Mouse (Mus musculus): ENCODE results near the gene Meox1.

The Meox1 gene

DNA sequence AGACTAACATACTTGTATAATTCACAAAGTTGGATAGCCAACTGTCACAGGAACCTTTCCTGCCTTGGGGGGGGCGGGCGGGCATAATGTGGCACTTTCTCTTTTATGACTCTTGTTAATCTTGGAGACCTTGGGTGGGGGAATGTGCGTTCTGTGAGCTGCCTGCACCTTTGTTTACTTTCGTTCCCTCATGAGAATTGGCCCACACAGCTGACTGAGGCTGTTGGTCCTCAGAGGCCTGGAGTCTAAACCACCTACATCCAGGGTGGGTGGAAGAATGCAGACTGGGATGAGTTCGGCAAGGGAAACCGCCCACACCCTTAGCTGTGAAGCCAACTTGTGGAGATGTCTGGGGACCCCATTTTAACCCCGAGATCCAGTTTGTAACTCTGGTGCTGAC lies 13.0 kb downstream of the Meox1 start:
- peak overlapping the region; percentile 72 for H3K4me3 ChIP-seq (replicated peaks; ENCODE audit: low read length)
- peaks cover 44% of the 10 kb centered on the region for H3K4me1 ChIP-seq (replicated peaks; ENCODE audit: low read depth, low read length)
- TF ChIP-seq CTCF (conservative IDR thresholded peaks at IDR 0.05; ENCODE audit: low read length), result no peak
- no peak for TF ChIP-seq POU5F1 (IDR thresholded peaks at IDR 0.05; ENCODE audit: borderline replicate concordance, low read length)
- no peak for TF ChIP-seq NANOG (IDR thresholded peaks at IDR 0.05; ENCODE audit: borderline replicate concordance, low read length)
- peaks cover 47% of the 10 kb centered on the region for H3K27me3 ChIP-seq (ENCODE audit: insufficient read depth, low read length)
- no peaks in the 10 kb centered on the region for H3K9me3 ChIP-seq (ENCODE audit: low read length)
- H3K36me3 ChIP-seq (ENCODE audit: insufficient read depth, low read length), result no peaks in the 10 kb centered on the region

DNA sequence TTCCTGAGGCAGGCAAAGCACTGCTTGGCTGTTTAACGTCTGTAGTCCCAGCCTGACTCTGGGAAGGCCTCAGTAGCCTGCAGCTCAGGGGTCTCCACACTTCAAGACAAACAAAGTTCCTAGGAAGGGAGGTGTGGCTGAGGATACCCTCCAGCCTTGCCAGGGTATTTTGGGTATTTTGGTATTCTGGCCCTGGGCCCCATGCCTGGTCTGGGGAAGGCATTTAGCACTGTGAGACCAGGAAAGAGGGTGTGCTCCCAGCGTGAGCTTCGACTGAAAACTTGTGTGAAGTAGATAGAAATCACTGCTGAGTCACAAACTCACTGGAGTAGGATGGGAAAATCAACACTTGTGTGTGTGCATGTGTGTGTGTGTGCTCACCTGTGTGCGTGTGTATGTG lies 14.5 kb downstream of the Meox1 start:
- no peaks in the 10 kb centered on the region for H3K9me3 ChIP-seq (ENCODE audit: low read length)
- H3K36me3 ChIP-seq (ENCODE audit: insufficient read depth, low read length), result no peaks in the 10 kb centered on the region
- H3K4me1 ChIP-seq (replicated peaks; ENCODE audit: low read depth, low read length), result peaks cover 33% of the 10 kb centered on the region

DNA sequence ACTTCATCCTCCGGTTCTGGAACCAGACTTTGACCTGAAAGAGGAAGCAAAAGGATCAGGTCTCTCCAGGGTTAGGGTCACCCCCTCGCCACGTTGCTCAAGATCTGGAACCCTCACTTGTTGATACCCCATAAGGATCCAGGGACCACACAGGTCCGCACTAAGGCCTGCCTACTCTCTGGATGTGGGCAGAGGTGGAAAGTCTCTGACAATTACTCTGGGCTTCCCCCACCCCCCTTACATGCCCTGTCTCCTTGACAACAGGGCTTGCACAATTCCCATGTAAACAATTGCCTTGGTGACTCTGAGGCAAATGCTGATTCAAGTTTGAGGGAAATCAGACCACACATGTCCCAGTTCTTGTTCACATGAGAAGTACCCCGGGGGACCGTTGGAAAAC lies 15.5 kb downstream of the Meox1 start:
- Histone ChIP-seq H3K9me3 (ENCODE audit: low read length) (no peaks in the 10 kb centered on the region), H3K4me3 (replicated peaks; ENCODE audit: low read length) (no peak overlapping the region), H3K36me3 (ENCODE audit: insufficient read depth, low read length) (no peaks in the 10 kb centered on the region), H3K27me3 (ENCODE audit: insufficient read depth, low read length) (peaks cover 29% of the 10 kb centered on the region), H3K4me1 (replicated peaks; ENCODE audit: low read depth, low read length) (peaks cover 33% of the 10 kb centered on the region)
- no peak for TF ChIP-seq NANOG (IDR thresholded peaks at IDR 0.05; ENCODE audit: borderline replicate concordance, low read length)
- no peak for TF ChIP-seq POU5F1 (IDR thresholded peaks at IDR 0.05; ENCODE audit: borderline replicate concordance, low read length)
- no peak for TF ChIP-seq CTCF (conservative IDR thresholded peaks at IDR 0.05; ENCODE audit: low read length)

More for the DNA sequence above, 14.5 kb downstream of the Meox1 start:
- TF ChIP-seq CTCF (conservative IDR thresholded peaks at IDR 0.05; ENCODE audit: low read length), result no peak
- Histone ChIP-seq H3K4me3 (replicated peaks; ENCODE audit: low read length) (no peak overlapping the region), H3K27me3 (ENCODE audit: insufficient read depth, low read length) (peaks cover 36% of the 10 kb centered on the region)

DNA sequence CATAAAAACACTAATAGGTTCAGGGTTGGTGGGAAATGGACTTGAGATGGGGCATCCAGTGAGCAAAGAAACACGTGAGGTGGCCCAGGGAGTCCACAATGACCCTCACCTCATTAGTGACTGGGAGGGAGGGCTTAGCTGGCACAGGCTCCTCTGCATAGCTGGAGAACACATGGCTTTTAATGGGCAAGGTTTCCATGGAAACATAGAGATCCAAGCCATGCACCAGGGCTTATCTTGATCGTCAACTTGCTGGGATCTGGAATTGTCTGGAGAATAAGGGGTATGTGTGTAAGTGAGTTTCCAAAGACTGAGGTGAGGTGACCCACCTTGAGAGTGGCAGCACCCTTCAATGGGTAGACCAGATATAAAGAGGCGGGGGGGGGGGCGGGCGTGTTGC lies 19.2 kb downstream of the Meox1 start:
- Histone ChIP-seq H3K9me3 (ENCODE audit: low read length) (no peaks in the 10 kb centered on the region), H3K4me3 (replicated peaks; ENCODE audit: low read length) (no peak overlapping the region), H3K36me3 (ENCODE audit: insufficient read depth, low read length) (no peaks in the 10 kb centered on the region), H3K27me3 (ENCODE audit: insufficient read depth, low read length) (peaks cover 24% of the 10 kb centered on the region), H3K4me1 (replicated peaks; ENCODE audit: low read depth, low read length) (peaks cover 6% of the 10 kb centered on the region; the same call in 1 of the 2 replicates)
- TF ChIP-seq NANOG (IDR thresholded peaks at IDR 0.05; ENCODE audit: borderline replicate concordance, low read length), result no peak
- no peak for TF ChIP-seq CTCF (conservative IDR thresholded peaks at IDR 0.05; ENCODE audit: low read length)

DNA sequence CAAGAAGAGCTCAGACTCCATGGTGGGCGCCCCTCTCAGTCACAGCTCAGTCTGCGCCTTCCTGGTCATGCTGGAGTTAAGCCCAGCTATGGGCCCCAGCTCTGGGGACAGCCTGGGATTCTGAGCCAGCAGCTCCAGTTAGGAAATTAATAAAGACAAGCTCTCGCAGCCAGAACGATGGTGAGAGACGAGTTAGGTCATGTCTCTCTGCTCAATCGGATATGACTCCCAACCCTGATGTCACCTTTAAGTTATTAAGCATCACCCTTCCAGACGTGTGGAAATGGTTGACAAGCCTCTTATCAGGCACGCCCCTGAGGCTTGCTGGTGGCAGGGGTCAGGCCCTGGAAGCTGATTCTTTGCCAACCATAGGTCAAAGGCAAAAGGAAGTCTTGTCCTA lies 20.3 kb downstream of the Meox1 start:
- Histone ChIP-seq H3K36me3 (ENCODE audit: insufficient read depth, low read length) (no peaks in the 10 kb centered on the region), H3K4me3 (replicated peaks; ENCODE audit: low read length) (no peak overlapping the region), H3K9me3 (ENCODE audit: low read length) (no peaks in the 10 kb centered on the region), H3K4me1 (replicated peaks; ENCODE audit: low read depth, low read length) (peaks cover 6% of the 10 kb centered on the region; the same call in 1 of the 2 replicates), H3K27me3 (ENCODE audit: insufficient read depth, low read length) (peaks cover 22% of the 10 kb centered on the region)
- TF ChIP-seq CTCF (conservative IDR thresholded peaks at IDR 0.05; ENCODE audit: low read length) (no peak), NANOG (IDR thresholded peaks at IDR 0.05; ENCODE audit: borderline replicate concordance, low read length) (no peak), POU5F1 (IDR thresholded peaks at IDR 0.05; ENCODE audit: borderline replicate concordance, low read length) (no peak)

DNA sequence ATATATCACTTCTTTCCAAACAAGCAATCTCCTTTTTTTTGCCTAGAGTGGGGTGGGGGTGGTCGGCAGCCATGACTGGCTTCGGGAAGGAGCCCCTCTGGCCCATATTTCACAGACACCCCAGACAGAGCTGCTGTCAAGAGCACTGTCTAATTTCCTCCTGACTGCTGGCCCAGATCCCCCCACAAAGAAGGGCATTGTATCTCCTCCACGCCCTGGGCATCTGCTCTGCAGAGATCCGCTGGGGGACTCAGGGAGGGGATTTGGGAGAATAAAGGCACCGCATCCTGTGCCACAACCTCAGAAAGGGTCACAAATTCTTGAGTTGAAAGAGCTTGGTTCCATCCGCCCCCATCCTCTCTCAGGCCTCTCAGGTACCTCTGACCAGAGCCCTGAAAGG lies 22.7 kb downstream of the Meox1 start:
- Histone ChIP-seq H3K36me3 (ENCODE audit: insufficient read depth, low read length) (no peaks in the 10 kb centered on the region), H3K9me3 (ENCODE audit: low read length) (no peaks in the 10 kb centered on the region), H3K27me3 (ENCODE audit: insufficient read depth, low read length) (peaks cover 19% of the 10 kb centered on the region), H3K4me3 (replicated peaks; ENCODE audit: low read length) (no peak overlapping the region), H3K4me1 (replicated peaks; ENCODE audit: low read depth, low read length) (peaks cover 6% of the 10 kb centered on the region; the same call in 1 of the 2 replicates)
- TF ChIP-seq POU5F1 (IDR thresholded peaks at IDR 0.05; ENCODE audit: borderline replicate concordance, low read length), result no peak
- TF ChIP-seq CTCF (conservative IDR thresholded peaks at IDR 0.05; ENCODE audit: low read length), result no peak
- TF ChIP-seq NANOG (IDR thresholded peaks at IDR 0.05; ENCODE audit: borderline replicate concordance, low read length), result no peak

DNA sequence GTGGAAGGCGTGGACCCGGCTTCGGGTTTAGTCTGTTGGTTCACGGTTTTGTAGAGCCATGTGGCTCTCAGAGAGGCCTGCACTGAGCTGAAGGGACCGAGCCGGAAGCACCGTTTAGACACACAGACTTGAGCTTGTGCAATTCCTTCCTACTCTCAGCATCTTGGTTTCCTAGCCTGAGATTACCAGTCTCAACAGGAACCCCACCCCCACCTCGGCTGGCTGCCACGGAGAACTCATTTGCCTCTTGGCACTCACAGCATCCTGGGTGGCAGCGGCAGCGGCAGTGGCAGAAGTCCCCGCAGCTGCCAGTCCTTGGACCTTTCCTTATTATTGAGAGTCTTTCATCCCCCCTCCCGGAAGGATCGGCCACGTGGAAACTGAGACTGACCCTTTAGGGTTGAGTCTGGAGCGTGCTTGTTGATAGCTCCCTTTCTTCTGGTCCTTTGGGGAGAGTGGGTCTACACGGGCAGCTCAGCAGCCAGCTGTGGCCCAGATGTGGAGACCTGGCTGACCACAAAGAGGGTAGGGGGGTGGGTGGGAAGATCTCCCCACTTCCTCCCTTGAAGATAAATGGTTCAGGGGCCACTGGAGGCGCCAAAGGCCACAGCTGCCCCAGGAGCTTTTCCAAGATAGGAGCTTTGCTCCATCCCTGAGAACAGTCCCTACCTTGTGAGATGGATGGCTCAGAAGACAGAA lies 24.0 kb downstream of the Meox1 start:
- no peaks in the 10 kb centered on the region for H3K9me3 ChIP-seq (ENCODE audit: low read length)
- no peak for TF ChIP-seq CTCF (conservative IDR thresholded peaks at IDR 0.05; ENCODE audit: low read length)
- no peak for TF ChIP-seq POU5F1 (IDR thresholded peaks at IDR 0.05; ENCODE audit: borderline replicate concordance, low read length)
- TF ChIP-seq NANOG (IDR thresholded peaks at IDR 0.05; ENCODE audit: borderline replicate concordance, low read length), result no peak
- H3K4me3 ChIP-seq (replicated peaks; ENCODE audit: low read length), result no peak overlapping the region
- no peaks in the 10 kb centered on the region for H3K36me3 ChIP-seq (ENCODE audit: insufficient read depth, low read length)
- peaks cover 19% of the 10 kb centered on the region for H3K27me3 ChIP-seq (ENCODE audit: insufficient read depth, low read length)
- peaks cover 6% of the 10 kb centered on the region; the same call in 1 of the 2 replicates for H3K4me1 ChIP-seq (replicated peaks; ENCODE audit: low read depth, low read length)

DNA sequence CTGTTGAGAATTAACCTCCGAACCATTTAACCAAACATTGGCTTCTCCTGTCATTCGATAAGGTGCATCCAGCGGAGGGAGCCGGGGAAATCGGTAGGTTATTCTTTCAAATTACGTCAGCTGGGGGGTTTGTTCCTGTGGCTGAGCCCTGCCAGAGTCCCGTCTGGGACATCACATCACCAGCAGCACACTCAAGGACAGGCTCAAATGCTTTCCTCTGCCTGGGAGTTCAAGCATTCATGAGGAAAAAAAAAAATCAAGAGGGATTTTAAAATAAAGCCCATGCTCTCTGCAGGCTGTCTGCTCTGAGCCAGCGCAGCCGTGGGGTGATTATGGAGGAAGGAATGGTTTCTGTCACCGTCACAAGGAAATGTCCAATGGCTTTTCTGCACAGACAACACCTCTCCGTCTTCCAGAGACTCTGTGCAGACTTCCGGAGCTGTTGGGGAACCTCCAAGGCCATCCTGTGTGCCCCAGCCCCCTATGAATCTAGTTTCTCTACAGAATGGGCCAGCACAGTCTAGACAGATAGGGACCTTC lies 26.6 kb downstream of the Meox1 start:
- Histone ChIP-seq H3K36me3 (ENCODE audit: insufficient read depth, low read length) (no peaks in the 10 kb centered on the region), H3K4me1 (replicated peaks; ENCODE audit: low read depth, low read length) (peaks cover 6% of the 10 kb centered on the region; the same call in 1 of the 2 replicates), H3K9me3 (ENCODE audit: low read length) (no peaks in the 10 kb centered on the region), H3K27me3 (ENCODE audit: insufficient read depth, low read length) (peaks cover 19% of the 10 kb centered on the region), H3K4me3 (replicated peaks; ENCODE audit: low read length) (no peak overlapping the region)
- no peak for TF ChIP-seq NANOG (IDR thresholded peaks at IDR 0.05; ENCODE audit: borderline replicate concordance, low read length)
- no peak for TF ChIP-seq POU5F1 (IDR thresholded peaks at IDR 0.05; ENCODE audit: borderline replicate concordance, low read length)
- TF ChIP-seq CTCF (conservative IDR thresholded peaks at IDR 0.05; ENCODE audit: low read length), result no peak

DNA sequence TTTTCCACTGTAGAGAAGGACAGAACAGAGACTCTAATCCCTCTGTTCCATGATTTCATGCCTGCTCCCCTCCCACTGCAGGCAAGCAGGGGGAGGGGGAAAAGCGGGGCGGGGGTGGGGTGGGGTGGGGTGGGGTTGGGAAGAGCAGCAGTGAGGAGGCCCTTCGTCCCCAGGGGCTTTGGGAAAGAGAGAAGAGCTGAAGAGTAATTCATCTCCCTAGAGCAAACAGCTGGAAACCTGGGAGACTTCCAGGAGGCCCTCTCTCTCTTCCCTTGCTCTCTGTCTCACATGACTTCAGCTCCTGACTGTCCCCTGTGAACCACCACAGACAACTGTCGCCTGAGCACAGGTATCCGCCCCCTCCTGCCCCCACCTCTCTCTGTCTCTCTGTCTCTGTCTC lies 35.4 kb downstream of the Meox1 start:
- TF ChIP-seq CTCF (conservative IDR thresholded peaks at IDR 0.05; ENCODE audit: low read length), result no peak
- no peak for TF ChIP-seq POU5F1 (IDR thresholded peaks at IDR 0.05; ENCODE audit: borderline replicate concordance, low read length)
- no peak for TF ChIP-seq NANOG (IDR thresholded peaks at IDR 0.05; ENCODE audit: borderline replicate concordance, low read length)
- no peaks in the 10 kb centered on the region for H3K9me3 ChIP-seq (ENCODE audit: low read length)
- H3K4me3 ChIP-seq (replicated peaks; ENCODE audit: low read length), result no peak overlapping the region
- H3K4me1 ChIP-seq (replicated peaks; ENCODE audit: low read depth, low read length), result peaks cover 3% of the 10 kb centered on the region; the same call in 1 of the 2 replicates
- no peaks in the 10 kb centered on the region for H3K36me3 ChIP-seq (ENCODE audit: insufficient read depth, low read length)
- H3K27me3 ChIP-seq (ENCODE audit: insufficient read depth, low read length), result no peaks in the 10 kb centered on the region; the same call in 1 of the 2 replicates

All from E14TG2a.4 (cell line).